Mouse (Mus musculus): Measurements from ENCODE around the gene D17Wsu92e.

DNA sequence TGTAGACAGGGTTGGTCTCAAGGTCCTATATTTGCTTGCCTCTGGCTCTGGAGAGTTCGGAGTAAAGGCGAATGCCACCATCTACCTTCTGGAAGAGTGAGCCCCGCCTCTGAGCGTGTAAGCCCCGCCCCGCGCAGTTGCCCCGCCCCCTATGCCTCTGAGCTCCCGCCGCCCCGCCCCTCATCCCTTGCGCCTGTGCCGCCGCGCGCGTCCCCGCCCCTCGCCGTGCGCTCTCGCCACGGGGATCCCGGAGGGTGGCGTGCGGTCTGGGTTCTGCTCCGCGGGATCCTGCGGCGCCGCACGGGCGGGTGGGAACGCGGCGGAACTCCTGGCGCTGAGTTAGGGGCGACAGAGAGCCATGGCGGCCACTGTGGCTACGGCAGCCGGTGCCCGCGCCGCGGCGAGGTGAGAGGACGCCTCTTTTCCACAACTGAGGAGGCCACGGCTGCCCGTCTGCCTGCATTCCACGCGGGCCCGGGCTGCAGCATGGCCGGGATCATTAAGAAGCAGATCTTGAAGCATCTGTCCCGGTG is 35.9 kb upstream of the D17Wsu92e start, which contains the start of gene Uhrf1bp1:
- TF ChIP-seq POLR2A (IDR thresholded peaks at IDR 0.05; ENCODE audit: low read depth, low read length) (no peak), CTCF (IDR thresholded peaks at IDR 0.05; ENCODE audit: extremely low read depth, insufficient read length, insufficient replicate concordance, low read depth, low read length) (no peak)

Data from small intestine, adult 2 months (tissue).